Mouse (Mus musculus): Measurements from ENCODE around the gene Crabp2. TPM values are rescaled to one million over a fixed set of nuclear protein-coding genes. Genes with fewer than 3 reads are reported as not detected.

Crabp2 gene
- total and polyA plus RNA-seq, 2 experiments from 2014 or later: 28.6 to 46.3 TPM

DNA sequence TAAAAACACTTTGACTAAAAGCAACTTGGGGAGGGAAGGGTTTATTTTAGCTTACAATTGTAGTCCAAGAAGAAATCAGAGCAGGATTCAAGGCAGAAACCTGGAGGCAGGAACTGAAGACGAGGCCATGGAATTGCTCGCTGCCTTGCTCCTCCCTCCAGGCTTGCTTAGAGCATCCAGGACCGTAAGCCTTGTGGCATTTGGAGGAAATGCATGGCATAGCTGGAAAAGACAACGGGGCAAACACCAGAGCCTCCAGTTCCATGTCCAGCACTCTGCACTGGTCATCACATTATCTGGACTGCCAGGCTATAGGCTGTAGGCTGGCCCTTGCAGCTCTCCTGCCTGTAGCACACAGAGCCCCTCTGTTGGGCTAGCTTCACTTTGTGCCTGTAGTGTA is 14.0 kb upstream of the Crabp2 start:
- DNase-seq (ENCODE audit: low spot score): no peak
- H3K4me3 ChIP-seq (ENCODE audit: low read length): no peak overlapping the region
- no peak for ATAC-seq
- no peak overlapping the region for H3K27ac ChIP-seq
- no peak overlapping the region for H3K9ac ChIP-seq (replicated peaks; ENCODE audit: low read length)
- H3K36me3 ChIP-seq (ENCODE audit: insufficient read depth, low read length): peaks cover 24% of the 10 kb centered on the region
- no peak overlapping the region for H3K4me2 ChIP-seq (ENCODE audit: low read depth, low read length)
- no peaks in the 10 kb centered on the region for H3K9me3 ChIP-seq (ENCODE audit: low read length)
- peak; percentile 6; the same call in 1 of the 2 replicates for TF ChIP-seq CTCF (IDR thresholded peaks at IDR 0.05; ENCODE audit: low read depth)
- WGBS: 68% methylated on average over 4 of the region's 4 CpGs
- no peaks in the 10 kb centered on the region for H3K27me3 ChIP-seq (ENCODE audit: insufficient read depth, low read length)
- H3K4me1 ChIP-seq (ENCODE audit: insufficient read depth, low read length): peaks cover 5% of the 10 kb centered on the region

DNA sequence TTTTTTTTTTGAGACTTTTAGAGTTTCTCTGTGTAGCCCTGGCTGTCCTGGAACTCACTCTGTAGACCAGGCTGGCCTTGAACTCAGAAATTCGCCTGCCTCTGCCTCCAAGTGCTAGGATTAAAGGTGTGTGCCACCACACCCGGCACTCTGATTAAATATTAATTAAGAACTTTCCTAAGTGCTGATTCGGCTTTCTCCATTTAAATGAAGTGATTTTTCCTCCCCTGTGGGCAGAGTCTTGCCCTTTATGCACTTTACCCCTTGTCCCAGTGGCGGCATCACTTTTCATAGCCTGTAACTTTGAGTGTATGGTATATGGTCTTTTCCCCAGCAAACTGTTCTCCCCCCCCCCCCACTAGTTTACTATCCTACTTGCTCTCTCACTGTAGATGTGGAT is 13.3 kb upstream of the Crabp2 start:
- H3K36me3 ChIP-seq (ENCODE audit: insufficient read depth, low read length): peaks cover 30% of the 10 kb centered on the region
- no peak for TF ChIP-seq CTCF (IDR thresholded peaks at IDR 0.05; ENCODE audit: low read depth)

DNA sequence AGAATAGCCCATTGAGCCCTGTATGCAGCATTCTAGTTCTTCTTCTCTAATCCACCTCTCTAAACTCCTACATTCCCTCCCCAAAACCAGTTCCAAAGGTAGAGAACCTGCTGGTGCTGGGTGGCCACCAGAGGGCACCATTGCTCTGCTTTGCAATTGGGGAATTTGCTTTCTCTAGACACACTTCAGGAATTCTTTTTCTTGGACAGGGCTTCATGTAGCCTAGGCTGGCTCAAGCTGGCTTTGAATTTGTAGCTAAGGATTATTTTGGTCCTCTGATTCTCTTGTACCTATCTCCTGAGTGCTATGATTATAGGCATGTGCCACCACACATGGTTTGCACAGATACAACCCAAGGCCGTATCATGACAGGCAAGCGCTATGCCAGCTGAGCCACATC is 12.7 kb upstream of the Crabp2 start:
- DNase-seq (ENCODE audit: low spot score) (peak; percentile 88), ATAC-seq (peak; percentile 52)
- H3K4me1 ChIP-seq (ENCODE audit: insufficient read depth, low read length): peaks cover 5% of the 10 kb centered on the region
- WGBS: 89% methylated on average over 2 of the region's 2 CpGs
- no peak overlapping the region for H3K27ac ChIP-seq
- no peaks in the 10 kb centered on the region for H3K27me3 ChIP-seq (ENCODE audit: insufficient read depth, low read length)
- no peaks in the 10 kb centered on the region for H3K9me3 ChIP-seq (ENCODE audit: low read length)
- H3K4me3 ChIP-seq (ENCODE audit: low read length): no peak overlapping the region
- peaks cover 32% of the 10 kb centered on the region for H3K36me3 ChIP-seq (ENCODE audit: insufficient read depth, low read length)
- peak; percentile 95 for TF ChIP-seq CTCF (IDR thresholded peaks at IDR 0.05; ENCODE audit: low read depth)
- H3K9ac ChIP-seq (replicated peaks; ENCODE audit: low read length): no peak overlapping the region
- H3K4me2 ChIP-seq (ENCODE audit: low read depth, low read length): no peak overlapping the region

More for the DNA sequence above, 13.3 kb upstream of the Crabp2 start:
- H3K27me3 ChIP-seq (ENCODE audit: insufficient read depth, low read length): no peaks in the 10 kb centered on the region
- no peak for DNase-seq (ENCODE audit: low spot score)
- H3K4me1 ChIP-seq (ENCODE audit: insufficient read depth, low read length): peaks cover 5% of the 10 kb centered on the region
- H3K9me3 ChIP-seq (ENCODE audit: low read length): no peaks in the 10 kb centered on the region
- ATAC-seq: no peak
- no peak overlapping the region for H3K4me2 ChIP-seq (ENCODE audit: low read depth, low read length)
- no peak overlapping the region for H3K27ac ChIP-seq
- 85% methylated on average over 4 of the region's 4 CpGs for WGBS
- H3K9ac ChIP-seq (replicated peaks; ENCODE audit: low read length): no peak overlapping the region
- no peak overlapping the region for H3K4me3 ChIP-seq (ENCODE audit: low read length)

DNA sequence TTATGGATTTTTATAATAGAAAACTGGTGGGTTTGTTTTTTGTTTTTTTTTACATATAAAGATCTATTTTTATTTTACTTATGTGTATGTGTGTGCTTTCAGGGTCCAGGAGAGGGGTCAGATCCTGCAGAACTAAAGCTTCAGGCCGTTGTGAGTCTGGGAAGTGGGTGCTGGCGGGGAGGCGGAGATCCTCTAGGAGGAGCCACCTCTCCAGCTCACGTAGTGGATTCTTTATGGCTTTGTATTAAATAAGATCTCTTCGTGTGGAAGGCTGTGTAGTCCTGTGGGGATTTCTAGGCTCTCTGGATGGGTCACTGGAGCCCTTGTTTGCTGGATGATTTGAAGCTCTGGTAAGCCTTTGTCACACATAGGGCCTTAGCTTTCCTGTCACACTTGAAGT is 7.9 kb upstream of the Crabp2 start:
- no peaks in the 10 kb centered on the region for H3K9me3 ChIP-seq (ENCODE audit: low read length)
- no peaks in the 10 kb centered on the region for H3K27me3 ChIP-seq (ENCODE audit: insufficient read depth, low read length)
- no peak overlapping the region for H3K4me2 ChIP-seq (ENCODE audit: low read depth, low read length)
- ATAC-seq: no peak
- no peak for TF ChIP-seq CTCF (IDR thresholded peaks at IDR 0.05; ENCODE audit: low read depth)
- WGBS: 54% methylated on average over 5 of the region's 5 CpGs
- no peak overlapping the region for H3K9ac ChIP-seq (replicated peaks; ENCODE audit: low read length)
- no peaks in the 10 kb centered on the region for H3K4me1 ChIP-seq (ENCODE audit: insufficient read depth, low read length)
- H3K36me3 ChIP-seq (ENCODE audit: insufficient read depth, low read length): peaks cover 36% of the 10 kb centered on the region
- no peak for DNase-seq (ENCODE audit: low spot score)
- no peak overlapping the region for H3K27ac ChIP-seq
- H3K4me3 ChIP-seq (ENCODE audit: low read length): no peak overlapping the region

DNA sequence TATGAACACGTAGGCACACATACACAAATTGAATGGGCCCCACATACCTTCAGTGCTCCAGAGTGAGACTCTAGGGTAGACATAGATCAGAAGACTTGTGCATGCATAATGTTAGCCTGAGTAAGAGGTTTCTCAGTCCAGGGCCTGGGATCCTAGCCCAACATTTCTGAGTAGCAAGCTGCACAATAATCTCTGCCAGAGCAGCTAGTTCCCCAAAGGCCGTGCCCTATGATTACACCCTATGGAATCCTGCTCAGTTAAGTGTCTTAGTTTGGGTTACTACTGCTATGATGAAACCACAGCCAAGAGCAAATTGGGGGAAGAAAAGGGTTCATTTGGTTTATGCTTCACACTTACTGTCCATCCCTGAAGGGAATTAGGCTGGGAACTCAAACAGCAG is 6.0 kb upstream of the Crabp2 start:
- H3K9me3 ChIP-seq (ENCODE audit: low read length): no peaks in the 10 kb centered on the region
- ATAC-seq: no peak
- H3K4me3 ChIP-seq (ENCODE audit: low read length): no peak overlapping the region
- no peak overlapping the region for H3K27ac ChIP-seq
- H3K4me2 ChIP-seq (ENCODE audit: low read depth, low read length): no peak overlapping the region
- H3K4me1 ChIP-seq (ENCODE audit: insufficient read depth, low read length): peaks cover 5% of the 10 kb centered on the region; the same call in 1 of the 2 replicates
- no peak for TF ChIP-seq CTCF (IDR thresholded peaks at IDR 0.05; ENCODE audit: low read depth)
- WGBS: 95% methylated on average over 2 of the region's 2 CpGs
- H3K36me3 ChIP-seq (ENCODE audit: insufficient read depth, low read length): peaks cover 36% of the 10 kb centered on the region
- no peak for DNase-seq (ENCODE audit: low spot score)
- H3K27me3 ChIP-seq (ENCODE audit: insufficient read depth, low read length): no peaks in the 10 kb centered on the region
- H3K9ac ChIP-seq (replicated peaks; ENCODE audit: low read length): no peak overlapping the region

DNA sequence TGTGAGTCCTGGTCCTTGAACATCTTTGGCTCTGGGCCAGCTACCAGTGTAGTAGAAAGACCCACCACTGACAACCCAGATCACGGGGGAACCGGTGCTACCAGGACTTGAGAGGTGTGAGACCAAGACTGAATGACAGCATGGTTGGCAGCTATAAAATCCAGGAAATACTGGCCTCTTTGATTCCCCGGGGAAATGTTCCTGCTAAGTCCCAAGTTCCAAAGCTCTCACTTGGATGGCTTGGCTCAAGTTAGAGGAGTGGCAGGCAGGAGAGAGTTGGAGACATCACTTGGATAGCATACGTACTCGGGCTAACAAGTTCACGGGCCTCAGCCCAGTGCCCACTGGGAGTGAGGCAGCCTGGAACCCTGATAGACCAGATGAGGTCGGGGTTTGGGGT is 4.9 kb upstream of the Crabp2 start:
- 71% methylated on average over 7 of the region's 7 CpGs for WGBS
- Histone ChIP-seq H3K9ac (replicated peaks; ENCODE audit: low read length) (no peak overlapping the region), H3K36me3 (ENCODE audit: insufficient read depth, low read length) (peaks cover 34% of the 10 kb centered on the region), H3K4me3 (ENCODE audit: low read length) (no peak overlapping the region), H3K27ac (no peak overlapping the region), H3K4me2 (ENCODE audit: low read depth, low read length) (no peak overlapping the region), H3K9me3 (ENCODE audit: low read length) (no peaks in the 10 kb centered on the region), H3K27me3 (ENCODE audit: insufficient read depth, low read length) (no peaks in the 10 kb centered on the region), H3K4me1 (ENCODE audit: insufficient read depth, low read length) (peaks cover 14% of the 10 kb centered on the region)
- no peak for TF ChIP-seq CTCF (IDR thresholded peaks at IDR 0.05; ENCODE audit: low read depth)
- DNase-seq (ENCODE audit: low spot score): no peak
- no peak for ATAC-seq

DNA sequence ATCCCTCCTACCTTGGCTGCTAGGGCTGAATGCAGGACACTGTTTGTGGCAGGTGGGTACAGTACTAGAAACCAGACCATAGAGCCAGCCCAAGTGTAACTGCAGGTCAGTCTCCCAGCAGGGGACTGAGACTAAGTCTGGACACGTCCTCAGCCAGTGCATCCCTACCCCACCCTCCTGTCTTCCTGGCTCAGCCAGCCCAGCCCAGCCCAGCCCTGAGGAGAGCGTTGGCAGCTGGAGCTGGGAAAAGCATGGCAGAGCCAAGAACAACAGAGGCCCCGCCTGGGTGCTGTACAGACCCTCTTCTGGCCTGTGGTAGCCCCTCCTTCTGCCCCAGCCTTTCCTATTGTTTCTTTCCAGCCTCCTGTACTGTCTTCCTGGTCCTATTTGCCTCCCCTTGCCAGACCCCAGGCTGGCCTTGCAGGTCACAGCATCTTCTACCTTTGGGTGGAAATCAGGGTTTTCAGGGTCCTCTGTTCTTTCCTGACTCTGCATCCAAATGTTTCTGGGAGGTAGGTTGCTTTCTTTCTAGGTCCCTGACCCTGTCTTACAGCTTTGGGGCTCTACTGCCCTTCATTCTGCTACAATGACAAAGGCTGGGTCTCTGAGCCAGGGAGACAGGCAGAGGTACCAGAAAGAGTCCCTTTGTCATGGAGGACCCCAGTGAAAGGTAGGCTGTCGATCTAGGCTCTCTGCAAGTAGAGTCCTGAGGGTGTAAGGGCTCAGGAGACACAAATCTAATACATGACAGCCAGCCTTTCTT is 3.4 kb upstream of the Crabp2 start:
- TF ChIP-seq CTCF (IDR thresholded peaks at IDR 0.05; ENCODE audit: low read depth): no peak
- H3K36me3 ChIP-seq (ENCODE audit: insufficient read depth, low read length): peaks cover 20% of the 10 kb centered on the region
- no peak overlapping the region for H3K9ac ChIP-seq (replicated peaks; ENCODE audit: low read length)
- no peaks in the 10 kb centered on the region for H3K9me3 ChIP-seq (ENCODE audit: low read length)
- H3K4me1 ChIP-seq (ENCODE audit: insufficient read depth, low read length): peaks cover 16% of the 10 kb centered on the region
- H3K27ac ChIP-seq: no peak overlapping the region
- peak; percentile 23 for DNase-seq (ENCODE audit: low spot score)
- WGBS: 9% methylated on average over 4 of the region's 4 CpGs
- peak; percentile 31 for ATAC-seq
- no peak overlapping the region for H3K4me3 ChIP-seq (ENCODE audit: low read length)
- no peak overlapping the region for H3K4me2 ChIP-seq (ENCODE audit: low read depth, low read length)
- no peaks in the 10 kb centered on the region; the same call in 1 of the 2 replicates for H3K27me3 ChIP-seq (ENCODE audit: insufficient read depth, low read length)

All from hindbrain, postnatal 0 days (tissue).